Mouse (Mus musculus): ENCODE data around the gene Cox4i2. TPM values are rescaled to one million over a fixed set of nuclear protein-coding genes. Genes with fewer than 3 reads are reported as not detected.

The Cox4i2 gene
- polyA plus RNA-seq, 1 experiment, result not detected

GRCm38 (mm10) chr2:152729013-152729635 is 24.8 kb upstream of the Cox4i2 start:
- no peak overlapping the region for H3K4me3 ChIP-seq (replicated peaks)
- H3K27me3 ChIP-seq (ENCODE audit: control insufficient read depth), result peaks cover 31% of the 10 kb centered on the region
- H3K9me3 ChIP-seq (ENCODE audit: control insufficient read depth, low read length), result no peaks in the 10 kb centered on the region
- TF ChIP-seq GATA1 (IDR thresholded peaks at IDR 0.05; ENCODE audit: low read length) (no peak), TAL1 (IDR thresholded peaks at IDR 0.05; ENCODE audit: low read length) (no peak)
- peaks cover 10% of the 10 kb centered on the region for H3K4me1 ChIP-seq (ENCODE audit: control insufficient read depth)
- H3K36me3 ChIP-seq (ENCODE audit: control insufficient read depth), result no peaks in the 10 kb centered on the region

GRCm38 (mm10) chr2:152729636-152730020 is 24.3 kb upstream of the Cox4i2 start:
- H3K9me3 ChIP-seq (ENCODE audit: control insufficient read depth, low read length), result no peaks in the 10 kb centered on the region
- TF ChIP-seq TAL1 (IDR thresholded peaks at IDR 0.05; ENCODE audit: low read length) (no peak), GATA1 (IDR thresholded peaks at IDR 0.05; ENCODE audit: low read length) (no peak)
- peaks cover 31% of the 10 kb centered on the region for H3K27me3 ChIP-seq (ENCODE audit: control insufficient read depth)
- no peak overlapping the region for H3K4me3 ChIP-seq (replicated peaks)
- peaks cover 10% of the 10 kb centered on the region for H3K4me1 ChIP-seq (ENCODE audit: control insufficient read depth)
- no peaks in the 10 kb centered on the region for H3K36me3 ChIP-seq (ENCODE audit: control insufficient read depth)

- TF ChIP-seq TAL1 (IDR thresholded peaks at IDR 0.05; ENCODE audit: low read length) (no peak), GATA1 (IDR thresholded peaks at IDR 0.05; ENCODE audit: low read length) (no peak)
Measured at GRCm38 (mm10) chr2:152733201-152733600, 20.8 kb upstream of the Cox4i2 start.

GRCm38 (mm10) chr2:152734501-152734900 is 19.5 kb upstream of the Cox4i2 start:
- Histone ChIP-seq H3K36me3 (ENCODE audit: control insufficient read depth) (no peaks in the 10 kb centered on the region), H3K27me3 (ENCODE audit: control insufficient read depth) (peaks cover 62% of the 10 kb centered on the region), H3K9me3 (ENCODE audit: control insufficient read depth, low read length) (no peaks in the 10 kb centered on the region), H3K4me3 (replicated peaks) (no peak overlapping the region), H3K4me1 (ENCODE audit: control insufficient read depth) (peaks cover 53% of the 10 kb centered on the region)
- TF ChIP-seq TAL1 (IDR thresholded peaks at IDR 0.05; ENCODE audit: low read length) (no peak), GATA1 (IDR thresholded peaks at IDR 0.05; ENCODE audit: low read length) (no peak)

More at GRCm38 (mm10) chr2:152733201-152733600, 20.8 kb upstream of the Cox4i2 start:
- Histone ChIP-seq H3K4me1 (ENCODE audit: control insufficient read depth) (peaks cover 40% of the 10 kb centered on the region), H3K9me3 (ENCODE audit: control insufficient read depth, low read length) (no peaks in the 10 kb centered on the region), H3K4me3 (replicated peaks) (no peak overlapping the region), H3K27me3 (ENCODE audit: control insufficient read depth) (peaks cover 53% of the 10 kb centered on the region), H3K36me3 (ENCODE audit: control insufficient read depth) (no peaks in the 10 kb centered on the region)

- Histone ChIP-seq H3K4me1 (ENCODE audit: control insufficient read depth) (peaks cover 54% of the 10 kb centered on the region), H3K27me3 (ENCODE audit: control insufficient read depth) (peaks cover 62% of the 10 kb centered on the region), H3K9me3 (ENCODE audit: control insufficient read depth, low read length) (no peaks in the 10 kb centered on the region), H3K36me3 (ENCODE audit: control insufficient read depth) (no peaks in the 10 kb centered on the region), H3K4me3 (replicated peaks) (peak overlapping the region; percentile 31)
- TF ChIP-seq TAL1 (IDR thresholded peaks at IDR 0.05; ENCODE audit: low read length) (no peak), GATA1 (IDR thresholded peaks at IDR 0.05; ENCODE audit: low read length) (no peak)
Measured at GRCm38 (mm10) chr2:152734984-152735383, 19.0 kb upstream of the Cox4i2 start.

- Histone ChIP-seq H3K36me3 (ENCODE audit: control insufficient read depth) (no peaks in the 10 kb centered on the region), H3K4me1 (ENCODE audit: control insufficient read depth) (peaks cover 64% of the 10 kb centered on the region), H3K4me3 (replicated peaks) (peak within 1 kb of the TSS; percentile 75), H3K27me3 (ENCODE audit: control insufficient read depth) (peaks cover 60% of the 10 kb centered on the region), H3K9me3 (ENCODE audit: control insufficient read depth, low read length) (no peaks in the 10 kb centered on the region)
- TF ChIP-seq GATA1 (IDR thresholded peaks at IDR 0.05; ENCODE audit: low read length), result no peak
- no peak for TF ChIP-seq TAL1 (IDR thresholded peaks at IDR 0.05; ENCODE audit: low read length)
Measured at GRCm38 (mm10) chr2:152736090-152736601, 17.8 kb upstream of the Cox4i2 start, which contains the start of gene Id1. Gene Id1, plus strand, starts transcription at chr2:152736251.

- peaks cover 60% of the 10 kb centered on the region for H3K27me3 ChIP-seq (ENCODE audit: control insufficient read depth)
- TF ChIP-seq TAL1 (IDR thresholded peaks at IDR 0.05; ENCODE audit: low read length), result no peak
- peak; percentile 44; the same call in 1 of the 2 replicates for TF ChIP-seq GATA1 (IDR thresholded peaks at IDR 0.05; ENCODE audit: low read length)
Measured at GRCm38 (mm10) chr2:152736748-152737147, 17.2 kb upstream of the Cox4i2 start.

GRCm38 (mm10) chr2:152737306-152738221 is 16.4 kb upstream of the Cox4i2 start:
- no peak for TF ChIP-seq TAL1 (IDR thresholded peaks at IDR 0.05; ENCODE audit: low read length)
- TF ChIP-seq GATA1 (IDR thresholded peaks at IDR 0.05; ENCODE audit: low read length), result no peak
- Histone ChIP-seq H3K4me1 (ENCODE audit: control insufficient read depth) (peaks cover 78% of the 10 kb centered on the region), H3K9me3 (ENCODE audit: control insufficient read depth, low read length) (no peaks in the 10 kb centered on the region), H3K4me3 (replicated peaks) (peak overlapping the region; percentile 75), H3K36me3 (ENCODE audit: control insufficient read depth) (no peaks in the 10 kb centered on the region), H3K27me3 (ENCODE audit: control insufficient read depth) (peaks cover 60% of the 10 kb centered on the region)

More at GRCm38 (mm10) chr2:152736748-152737147, 17.2 kb upstream of the Cox4i2 start:
- peaks cover 70% of the 10 kb centered on the region for H3K4me1 ChIP-seq (ENCODE audit: control insufficient read depth)
- peak overlapping the region; percentile 75 for H3K4me3 ChIP-seq (replicated peaks)
- H3K36me3 ChIP-seq (ENCODE audit: control insufficient read depth), result no peaks in the 10 kb centered on the region
- H3K9me3 ChIP-seq (ENCODE audit: control insufficient read depth, low read length), result no peaks in the 10 kb centered on the region

- peaks cover 57% of the 10 kb centered on the region for H3K27me3 ChIP-seq (ENCODE audit: control insufficient read depth)
- TF ChIP-seq TAL1 (IDR thresholded peaks at IDR 0.05; ENCODE audit: low read length), result no peak
- TF ChIP-seq GATA1 (IDR thresholded peaks at IDR 0.05; ENCODE audit: low read length), result no peak
- H3K4me1 ChIP-seq (ENCODE audit: control insufficient read depth), result peaks cover 82% of the 10 kb centered on the region
- H3K9me3 ChIP-seq (ENCODE audit: control insufficient read depth, low read length), result no peaks in the 10 kb centered on the region
- no peak overlapping the region for H3K4me3 ChIP-seq (replicated peaks)
- no peaks in the 10 kb centered on the region for H3K36me3 ChIP-seq (ENCODE audit: control insufficient read depth)
Measured at GRCm38 (mm10) chr2:152738341-152738740, 15.6 kb upstream of the Cox4i2 start.

Data from erythroblast, embryonic 14.5 days (primary cell).